Mouse (Mus musculus) heart, postnatal 0 days (tissue): ENCODE data around the gene Tet1. TPM values are rescaled to one million over a fixed set of nuclear protein-coding genes. Genes with fewer than 3 reads are reported as not detected.

Experiments
- ATAC-seq: fragments of 200-750 bp; cut with Nextera tagmentation; 2 replicates; pipeline ENCODE4 v1.8.0; 2017; ENCODE audit warnings: low read depth, moderate number of reproducible peaks, moderate library complexity; ENCODE audit not compliant: insufficient read depth
- DNase-seq: peaks from one replicate; pipeline ENCODE4 v3.0.0-alpha.2; 2016; ENCODE audit warnings: low spot score
- H3K27ac ChIP-seq: fragments of 300-500 bp; sonication (generic); 2 replicates; pipeline ENCODE4 v1.5.1; 2014; ENCODE audit warnings: low read depth, mild to moderate bottlenecking
- H3K27me3 ChIP-seq: fragments of 300-500 bp; sonication (generic); 2 replicates; pipeline ENCODE4 v1.6.1; 2014; ENCODE audit warnings: low read length, mixed read lengths; ENCODE audit not compliant: control insufficient read depth, insufficient read depth
- H3K36me3 ChIP-seq: fragments of 300-500 bp; sonication (generic); replicated peaks from 2 replicates; pipeline ENCODE4 v1.6.1; 2014; ENCODE audit warnings: low read length, mixed read lengths; ENCODE audit not compliant: control insufficient read depth, insufficient read depth
- H3K4me1 ChIP-seq: fragments of 300-500 bp; sonication (generic); 2 replicates; pipeline ENCODE4 v1.6.1; 2014; ENCODE audit warnings: antibody characterized with exemption; ENCODE audit not compliant: control insufficient read depth, insufficient read depth
- H3K4me2 ChIP-seq: fragments of 300-500 bp; sonication (generic); 2 replicates; pipeline ENCODE4 v1.6.1; 2014; ENCODE audit warnings: low read depth, mild to moderate bottlenecking, low read length, moderate library complexity
- H3K4me3 ChIP-seq: fragments of 300-500 bp; sonication (generic); 2 replicates; pipeline ENCODE4 v1.5.1; 2014; ENCODE audit warnings: low read depth, low read length
- H3K9ac ChIP-seq: fragments of 300-500 bp; sonication (generic); replicated peaks from 2 replicates; pipeline ENCODE4 v1.6.1; 2014; ENCODE audit warnings: low read depth, low read length, mixed read lengths
- H3K9me3 ChIP-seq: fragments of 300-500 bp; sonication (generic); replicated peaks from 2 replicates; pipeline ENCODE4 v1.6.1; 2016; ENCODE audit warnings: low read length; ENCODE audit not compliant: control insufficient read depth
- CTCF ChIP-seq: IDR thresholded peaks from 2 replicates; pipeline ENCODE4 v1.5.1; 2016; ENCODE audit warnings: antibody characterized with exemption, control low read depth, low read depth
- EP300 ChIP-seq: IDR thresholded peaks from 2 replicates; pipeline ENCODE4 v1.6.1; 2016; ENCODE audit warnings: antibody characterized with exemption, low read depth
- WGBS: fragments of 180-500 bp; shearing (Covaris S2); extraction: QIAGEN DNeasy Blood & Tissue Kit; methylation state at CpG from one replicate; pipeline ENCODE4 v1.1.7; 2014; 5-methylcytosine and 5-hydroxymethylcytosine counted together
- polyA plus RNA-seq: library from polyadenylated mRNA; unstranded; fragments of >200 nt; fragmentation: Nextera tagmentation; extraction: Ambion mirVana; gene quantifications from 2 replicates; pipeline ENCODE4 v1.2.1, GENCODE M21; 2015
- total RNA-seq: library from RNA; depleted of rRNA; stranded (reverse); fragments of >200 nt; gene quantifications from 2 replicates; pipeline ENCODE4 v1.2.3, GENCODE M21; 2014; ENCODE audit warnings: low replicate concordance

The Tet1 gene
- total and polyA plus RNA-seq, 2 experiments from 2014 or later = 17.3 to 19.9 TPM

DNA sequence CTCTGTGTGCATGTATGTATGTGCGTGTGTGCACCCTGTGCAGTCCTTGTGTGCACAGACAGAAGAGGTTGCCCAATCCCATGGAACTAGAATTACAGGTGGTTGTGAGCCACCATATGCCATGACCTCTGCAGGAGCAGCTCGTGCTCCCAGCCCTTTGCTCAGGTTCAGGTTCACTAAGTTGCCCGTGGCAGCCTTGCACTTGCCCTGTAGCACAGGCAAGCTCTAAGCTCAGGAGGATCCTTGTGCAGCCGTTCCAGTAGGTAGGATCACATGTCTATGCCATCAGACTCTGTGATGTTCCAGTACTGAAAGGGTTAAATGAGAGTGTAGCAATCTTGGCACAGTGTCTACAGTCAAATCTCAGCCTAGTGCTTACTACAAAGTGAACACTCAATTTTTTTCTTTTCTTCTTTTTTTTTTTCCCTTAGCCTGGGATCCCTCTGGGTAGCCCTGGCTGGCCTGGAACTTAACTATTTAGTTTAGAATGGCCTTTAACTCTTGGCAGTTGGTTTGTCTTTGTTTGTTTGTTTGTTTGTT, 15.4 kb upstream of the Tet1 start:
- H3K9me3 ChIP-seq = no peaks in the 10 kb centered on the region
- WGBS = 94% methylated on average over 4 of the region's 4 CpGs
- H3K27me3 ChIP-seq = no peaks in the 10 kb centered on the region
- H3K36me3 ChIP-seq = peaks cover 13% of the 10 kb centered on the region
- no peak overlapping the region for H3K4me3 ChIP-seq
- TF ChIP-seq EP300 (no peak), CTCF (no peak)
- ATAC-seq (no peak), DNase-seq (no peak)
- H3K4me2 ChIP-seq = no peak overlapping the region
- peaks cover 9% of the 10 kb centered on the region for H3K4me1 ChIP-seq
- no peak overlapping the region for H3K27ac ChIP-seq
- no peak overlapping the region for H3K9ac ChIP-seq

DNA sequence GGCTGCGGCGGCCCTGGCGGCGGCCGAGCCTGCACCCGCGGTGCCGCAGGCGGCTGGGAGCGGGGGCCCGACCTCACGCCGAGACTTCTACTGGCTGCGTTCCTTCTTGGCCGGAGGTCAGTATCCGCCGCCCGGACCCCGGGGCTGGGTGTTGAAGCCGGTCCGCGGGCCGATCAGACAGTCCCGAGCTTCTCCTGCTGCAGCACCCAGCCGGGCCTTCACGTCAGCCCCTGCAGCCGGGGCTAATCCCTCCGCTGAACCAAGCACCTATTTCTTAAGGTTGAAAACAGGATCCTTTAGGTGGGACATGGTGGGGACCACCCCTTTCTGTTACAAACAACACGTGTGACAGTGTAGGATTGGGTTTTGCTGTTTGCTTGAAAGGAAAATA, 12.0 kb upstream of the Tet1 start:
- Histone ChIP-seq H3K27me3 (no peaks in the 10 kb centered on the region), H3K4me3 (peak overlapping the region; percentile 76), H3K27ac (peak overlapping the region; percentile 93), H3K9me3 (no peaks in the 10 kb centered on the region), H3K36me3 (no peaks in the 10 kb centered on the region), H3K9ac (peak overlapping the region; percentile 81), H3K4me1 (peaks cover 9% of the 10 kb centered on the region), H3K4me2 (peak overlapping the region; percentile 81)
- ATAC-seq (peak; percentile 60), DNase-seq (no peak)
- TF ChIP-seq EP300 (no peak), CTCF (no peak)
- WGBS = under 1% methylated on average over 29 of the region's 29 CpGs

DNA sequence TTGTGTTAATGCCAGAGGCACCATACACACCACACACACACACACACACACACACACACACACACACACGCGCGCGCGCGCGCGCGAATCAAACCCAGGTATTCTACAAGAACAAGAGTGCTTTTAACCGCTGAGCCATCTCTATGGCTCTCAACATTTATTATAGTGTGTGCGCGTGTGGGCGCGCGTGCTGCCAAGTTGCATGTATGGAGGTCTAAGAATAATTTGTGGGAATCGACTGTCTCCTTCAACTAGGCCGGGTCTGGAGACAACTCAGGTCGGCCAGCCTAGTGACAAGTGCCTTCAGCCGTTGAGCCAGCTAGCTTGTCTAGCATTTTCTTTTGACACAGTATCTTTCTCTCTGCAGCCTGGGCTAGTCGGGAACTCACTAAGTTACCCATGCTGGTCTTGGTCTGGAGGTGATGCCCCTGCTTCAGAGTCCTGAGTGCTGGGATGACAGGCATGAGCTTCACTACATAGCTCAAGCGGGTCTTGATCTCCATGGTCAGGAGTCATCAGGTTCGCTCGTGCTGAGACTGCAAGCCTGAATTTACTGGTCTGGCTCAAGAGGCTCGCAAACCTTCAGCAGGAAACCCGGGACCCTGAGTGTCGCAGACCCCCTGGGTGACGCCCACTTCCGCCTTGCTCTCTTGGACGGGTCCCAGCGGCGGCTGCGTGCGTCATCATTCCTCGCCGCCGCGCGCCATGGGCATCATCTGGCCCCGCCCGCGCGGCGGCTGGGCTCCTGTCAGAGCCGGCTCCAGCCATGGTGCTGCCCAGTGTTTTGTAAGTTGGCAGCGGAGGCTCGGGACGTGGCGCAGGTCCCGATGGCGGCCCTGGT, 11.3 kb upstream of the Tet1 start, which contains the start of gene Slc25a16:
TSS of gene Slc25a16 (plus strand) at position 709 of the 841 bp plus-strand sequence.
- DNase-seq (peak; percentile 79), ATAC-seq (peak; percentile 97)
- Histone ChIP-seq H3K4me2 (peak within 1 kb of the TSS; percentile 81), H3K9me3 (no peaks in the 10 kb centered on the region), H3K27me3 (no peaks in the 10 kb centered on the region), H3K4me3 (peak within 1 kb of the TSS; percentile 76), H3K4me1 (peaks cover 9% of the 10 kb centered on the region), H3K27ac (peak within 1 kb of the TSS; percentile 93), H3K9ac (peak within 1 kb of the TSS; percentile 81), H3K36me3 (no peaks in the 10 kb centered on the region)
- no peak for TF ChIP-seq EP300
- TF ChIP-seq CTCF = no peak
- 6% methylated on average over 48 of the region's 50 CpGs for WGBS

DNA sequence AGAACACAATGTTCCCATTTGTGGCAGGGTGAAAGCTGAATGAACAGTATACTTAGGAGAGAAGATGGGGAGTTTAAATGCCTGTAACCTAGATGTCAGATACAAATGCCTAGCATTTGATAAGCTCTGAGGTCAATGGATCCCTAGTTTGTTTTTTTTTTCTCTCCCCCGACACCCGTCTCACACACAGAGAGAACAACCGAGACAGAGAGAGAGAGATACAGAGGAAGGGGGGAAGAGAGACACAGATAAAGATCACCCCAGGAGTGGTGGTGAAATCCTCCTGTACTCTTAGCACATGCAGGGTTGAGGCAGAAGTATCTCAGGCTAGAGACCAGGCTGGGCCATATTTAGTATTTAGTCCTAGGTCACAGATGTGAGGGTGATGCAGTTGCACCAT, 10.2 kb upstream of the Tet1 start:
- Histone ChIP-seq H3K9ac (no peak overlapping the region), H3K4me3 (no peak overlapping the region), H3K4me2 (no peak overlapping the region), H3K27ac (no peak overlapping the region), H3K27me3 (no peaks in the 10 kb centered on the region), H3K36me3 (no peaks in the 10 kb centered on the region), H3K9me3 (no peaks in the 10 kb centered on the region), H3K4me1 (peaks cover 9% of the 10 kb centered on the region)
- ATAC-seq = no peak
- TF ChIP-seq EP300 (no peak), CTCF (no peak)
- DNase-seq = no peak
- 82% methylated on average over 3 of the region's 3 CpGs for WGBS

DNA sequence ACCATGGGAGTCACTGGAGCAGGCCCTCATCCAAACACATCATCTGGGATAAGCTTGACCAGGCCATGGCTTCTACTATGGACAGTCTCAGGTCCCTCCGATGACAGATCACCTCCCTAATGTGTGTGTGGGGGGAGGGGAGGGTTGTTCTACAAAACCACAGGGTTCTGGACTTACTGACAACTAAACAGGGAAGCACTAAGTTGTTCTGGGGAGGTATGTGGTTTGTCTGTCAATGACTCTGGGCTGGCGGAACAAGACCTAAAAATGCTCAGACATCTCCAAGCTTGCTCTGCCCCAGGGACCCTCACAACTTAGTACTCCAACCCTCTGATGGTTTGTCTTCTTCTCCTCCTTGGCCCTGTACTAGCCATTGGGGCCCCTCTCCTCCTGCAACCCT, 2.3 kb upstream of the Tet1 start:
- H3K4me1 ChIP-seq = no peaks in the 10 kb centered on the region
- TF ChIP-seq CTCF (no peak), EP300 (no peak)
- no peak overlapping the region for H3K4me3 ChIP-seq
- no peak overlapping the region for H3K4me2 ChIP-seq
- H3K9me3 ChIP-seq = no peaks in the 10 kb centered on the region
- ATAC-seq (no peak), DNase-seq (no peak)
- H3K9ac ChIP-seq = no peak overlapping the region
- WGBS = 71% methylated on average over 2 of the region's 2 CpGs
- no peaks in the 10 kb centered on the region for H3K36me3 ChIP-seq
- H3K27ac ChIP-seq = no peak overlapping the region
- H3K27me3 ChIP-seq = no peaks in the 10 kb centered on the region
